Mouse (Mus musculus) cerebellum, adult 18-20 months (tissue): ENCODE measurements around the gene Cacna1h.

Experiments used
- DNase-seq, 2 experiments: peaks; one replicate each; pipeline ENCODE4 v3.0.0; 2021

Gene Cacna1h

DNA sequence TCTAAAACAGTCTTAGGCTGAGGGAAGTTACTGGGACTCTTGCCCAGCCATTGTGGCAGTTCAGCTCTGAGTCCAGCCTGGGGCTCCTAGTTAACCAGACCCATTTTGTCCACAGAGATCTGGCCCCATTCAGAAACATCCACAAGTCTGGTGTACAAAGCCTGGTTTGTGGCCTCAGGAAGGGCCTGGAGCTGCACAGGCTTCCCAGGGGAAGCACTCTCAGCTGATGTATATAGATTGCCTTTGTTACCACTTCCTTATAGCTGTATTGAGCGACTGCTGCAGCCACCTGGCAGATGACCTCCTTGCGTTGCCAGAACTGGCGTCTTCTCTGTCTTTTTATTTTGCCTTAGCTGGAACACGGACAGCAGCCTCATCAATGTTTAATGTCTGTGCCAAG lies 11.5 kb upstream of the Cacna1h start:
- DNase-seq, result no peak

DNA sequence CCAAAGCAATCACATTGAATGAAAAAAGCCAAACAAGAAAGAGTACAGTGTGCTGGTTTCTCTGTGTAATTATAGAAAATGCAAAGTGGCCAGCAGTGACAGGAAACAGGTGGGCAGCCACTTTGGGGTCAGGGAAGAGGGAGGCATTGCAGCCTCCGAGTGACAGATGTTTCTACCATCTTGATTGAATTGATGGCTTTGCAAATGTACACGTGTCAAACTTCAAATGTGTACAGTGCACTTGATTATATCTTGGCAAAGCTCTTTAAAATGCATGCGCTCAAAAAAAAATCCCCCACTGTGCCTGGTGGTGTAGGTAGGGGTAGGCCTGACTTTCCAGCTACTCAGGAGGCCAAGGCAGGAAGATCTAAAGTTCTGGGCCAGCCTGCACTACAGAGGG lies 9.3 kb upstream of the Cacna1h start:
- DNase-seq, result no peak

DNA sequence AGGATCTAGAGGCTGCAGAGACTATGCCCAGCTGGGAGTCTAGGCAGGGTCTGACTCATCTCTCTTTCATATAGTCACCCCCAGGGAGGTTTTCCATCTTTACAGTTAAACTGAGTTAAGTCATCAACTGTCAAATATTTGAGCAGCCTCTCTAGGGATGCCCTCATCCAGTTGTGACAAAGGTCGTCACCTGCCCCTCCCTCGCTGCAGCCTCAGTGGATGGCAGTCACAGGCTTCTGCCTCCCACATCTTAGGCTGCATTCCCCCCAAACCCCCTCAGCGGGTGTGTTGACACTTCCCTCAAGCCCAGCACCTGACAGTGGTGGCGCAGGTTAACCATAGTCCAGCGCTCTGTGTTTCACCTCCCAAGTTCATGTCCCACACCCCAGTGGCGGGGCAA lies 7.8 kb upstream of the Cacna1h start:
- DNase-seq, result no peak

DNA sequence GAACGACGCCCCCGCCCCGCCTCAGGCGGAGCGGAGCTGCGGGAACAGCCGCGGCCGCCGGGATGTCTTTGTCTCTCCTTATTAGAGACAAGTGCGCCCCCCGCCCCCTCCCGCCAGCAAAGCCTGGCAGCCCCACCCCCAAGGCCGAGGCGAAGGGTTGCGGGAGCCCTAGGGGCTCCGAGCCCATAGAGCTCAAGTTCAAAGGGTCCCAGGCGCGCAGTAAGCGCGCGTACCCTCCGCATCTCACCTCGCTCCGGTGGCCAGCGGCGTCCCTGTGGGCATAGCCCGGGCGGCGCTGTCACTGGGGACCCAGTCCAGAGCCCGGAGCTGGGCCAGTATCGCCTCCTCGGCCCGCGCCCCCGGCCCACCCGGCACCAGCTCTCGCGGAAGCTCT lies 363 bp downstream of the Cacna1h start:
- no peak for DNase-seq

DNA sequence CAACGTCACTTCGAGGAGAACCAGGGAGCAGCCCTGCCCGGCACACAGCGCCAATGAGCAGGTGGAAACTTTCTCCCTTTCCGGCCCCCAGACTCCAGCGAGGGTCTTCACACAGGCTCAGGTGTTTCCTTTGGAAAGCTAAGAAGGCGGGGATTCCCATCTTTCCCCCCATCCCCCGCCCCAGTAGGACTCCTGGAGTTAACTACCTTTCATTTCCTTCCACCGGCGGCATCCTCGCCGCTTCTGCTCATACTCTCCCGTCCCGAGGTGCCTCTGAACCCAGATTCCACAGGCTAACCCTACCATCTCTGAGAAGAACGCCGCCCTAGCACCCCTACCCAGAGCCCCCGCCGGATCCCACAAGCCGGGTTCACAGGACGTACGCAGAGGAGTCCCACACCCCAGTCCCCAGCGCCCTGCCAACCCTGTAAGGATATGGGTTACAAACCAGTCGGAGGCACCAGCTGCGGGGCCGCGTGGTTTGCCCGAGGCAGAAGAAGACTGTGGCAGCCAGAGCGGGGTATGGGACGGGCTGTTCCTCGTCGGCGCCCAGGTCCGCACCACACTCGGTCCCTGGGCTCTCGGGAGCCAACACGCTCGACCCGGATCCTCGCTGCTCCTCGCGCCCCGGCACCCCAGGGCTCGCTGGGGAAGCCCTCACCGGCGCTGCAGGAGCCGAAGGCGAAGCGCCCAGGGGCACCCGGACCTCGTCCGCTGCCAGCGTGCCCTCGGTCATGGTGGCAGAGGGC lies 976 bp downstream of the Cacna1h start:
- no peak for DNase-seq

DNA sequence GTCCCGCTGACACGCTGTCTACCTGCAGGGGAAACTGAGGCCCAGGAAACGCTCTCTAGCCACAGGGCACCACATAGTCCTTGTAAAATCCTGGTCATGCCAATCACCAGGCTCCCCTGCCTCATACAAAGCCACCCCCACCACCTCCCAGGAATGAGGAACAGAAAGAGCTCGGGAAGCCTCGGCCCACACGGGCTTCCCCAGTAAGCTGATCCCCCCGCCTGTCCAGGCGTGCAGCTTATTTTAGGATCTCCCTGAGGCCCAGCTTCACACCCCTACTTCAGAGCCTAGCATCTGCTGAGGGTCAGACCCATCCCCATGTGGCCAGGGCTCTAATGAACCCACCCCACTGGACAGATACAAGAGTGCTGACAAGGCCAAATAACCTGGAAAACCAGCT lies 3.0 kb downstream of the Cacna1h start:
- DNase-seq, result no peak

DNA sequence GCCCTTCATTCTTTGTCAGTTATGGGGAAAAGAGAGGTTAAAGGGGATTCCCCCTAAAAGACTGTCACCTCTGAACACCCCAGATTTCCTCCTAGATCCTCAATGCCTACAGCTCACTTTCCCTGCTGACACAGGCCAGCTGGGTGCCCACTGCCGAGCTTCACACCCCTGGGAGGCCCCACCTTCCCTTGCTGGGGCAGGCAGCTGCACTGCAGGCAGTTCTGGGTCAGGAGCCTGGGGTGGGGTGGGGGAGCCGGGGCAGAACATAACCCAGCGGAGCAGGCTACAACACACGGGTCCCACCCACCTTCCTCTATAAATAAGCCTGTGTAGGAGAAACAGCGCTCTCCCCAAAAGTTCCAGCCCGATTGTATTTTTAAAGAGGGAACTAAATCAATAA lies 3.7 kb downstream of the Cacna1h start:
- DNase-seq, result no peak

DNA sequence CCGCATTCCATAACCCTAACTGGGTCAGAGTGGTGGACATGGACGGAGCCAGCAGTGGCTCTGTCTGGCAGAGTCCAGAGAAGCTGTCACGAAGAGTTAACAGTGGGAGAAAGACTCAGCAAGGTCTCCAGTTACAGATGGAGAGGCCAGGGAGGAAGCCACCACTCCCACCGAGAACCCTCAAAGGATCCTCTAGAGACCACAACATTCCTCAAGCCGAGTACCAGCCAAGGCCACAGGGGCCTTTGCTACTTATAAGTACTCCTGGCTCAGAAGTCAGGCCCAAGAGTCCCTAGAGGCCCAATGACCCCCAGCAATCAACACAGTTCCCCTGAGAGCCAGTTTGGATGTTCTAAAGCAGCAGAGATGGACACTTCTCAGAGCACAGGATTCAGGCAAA lies 4.3 kb downstream of the Cacna1h start:
- no peak for DNase-seq

DNA sequence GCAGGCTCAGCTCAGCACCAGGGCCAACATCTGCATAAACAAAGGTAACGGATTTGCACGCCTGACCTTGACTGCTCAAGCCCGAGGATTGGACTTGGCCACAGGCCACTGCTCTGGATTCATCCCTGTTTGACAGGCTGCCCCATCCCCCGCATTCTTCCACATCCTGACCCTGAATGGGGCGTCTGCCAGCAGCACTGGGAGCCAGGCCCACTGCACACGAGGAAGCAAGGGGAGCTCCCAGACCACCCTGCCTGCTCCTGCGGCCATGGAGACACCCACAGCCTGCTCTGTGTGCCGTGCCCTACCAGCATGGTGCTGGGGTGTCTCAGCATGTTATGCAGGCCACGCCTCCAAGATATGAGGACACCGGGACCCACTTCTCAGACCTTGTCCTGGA lies 6.1 kb downstream of the Cacna1h start:
- peak; percentile 8 to 9 for DNase-seq

DNA sequence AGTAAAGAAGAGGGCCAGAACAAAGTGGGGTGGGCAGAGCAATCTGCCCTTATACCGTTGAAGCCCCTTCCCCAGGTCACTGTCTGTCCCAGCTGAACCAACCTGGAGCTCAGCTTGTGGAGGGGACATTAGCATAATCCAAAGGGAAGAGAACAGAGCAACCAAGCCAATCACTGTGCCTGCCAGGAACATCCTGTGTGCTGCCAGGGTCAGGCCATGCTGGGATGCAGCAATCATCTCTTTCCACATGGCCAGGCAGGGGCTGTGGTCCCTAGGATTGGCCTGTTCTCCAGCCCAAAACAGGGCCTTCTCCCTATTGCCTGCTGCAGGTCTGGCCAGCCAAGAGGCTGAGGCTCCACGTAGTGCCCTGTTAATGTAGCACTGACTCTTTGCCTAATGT lies 7.6 kb downstream of the Cacna1h start:
- DNase-seq, result no peak

DNA sequence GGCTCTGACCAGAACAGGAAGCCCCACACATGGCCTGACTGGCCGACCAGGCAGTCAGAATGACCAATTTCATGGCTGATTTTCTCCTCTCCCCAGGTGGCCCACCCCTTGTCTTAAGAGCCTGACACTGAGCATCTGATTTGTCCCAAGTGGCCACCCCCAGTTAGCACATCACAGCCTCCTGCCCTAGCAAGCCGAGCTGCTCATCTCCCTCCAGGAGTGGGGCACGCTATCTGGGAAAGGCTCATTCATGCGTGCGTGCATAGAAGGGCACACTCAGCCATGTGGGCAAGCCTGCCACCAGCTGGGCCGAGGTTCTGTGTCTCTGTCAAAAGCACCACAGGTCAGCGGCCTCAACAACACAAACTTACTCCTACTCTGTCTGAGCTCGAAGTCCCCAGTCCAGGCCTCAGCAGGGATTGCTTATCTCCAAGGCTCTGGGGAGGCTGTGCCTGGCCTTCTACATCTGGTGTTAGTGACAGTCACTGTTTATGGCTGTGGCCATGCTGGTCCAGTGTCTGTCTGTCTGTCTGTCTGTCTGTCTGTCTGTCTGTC lies 9.0 kb downstream of the Cacna1h start:
- DNase-seq, result no peak

DNA sequence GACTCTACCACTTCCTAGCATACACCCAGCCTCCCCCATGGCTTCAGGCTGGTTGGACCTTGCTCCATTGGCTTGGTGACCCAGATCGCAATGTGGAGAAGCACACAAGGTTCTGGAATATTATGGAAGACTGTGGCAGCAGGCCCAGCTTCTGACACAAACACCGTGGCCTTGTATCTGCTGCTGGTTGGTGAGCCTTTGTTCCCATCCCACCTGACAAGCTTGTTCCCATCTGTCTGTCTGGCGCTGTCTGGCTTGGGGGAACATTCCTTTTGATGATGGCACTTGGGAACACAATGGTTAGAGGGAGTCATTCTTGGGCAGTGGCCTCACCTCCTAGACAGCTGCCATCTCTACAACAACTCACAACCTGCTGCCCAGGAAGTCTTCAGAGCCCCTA lies 12.6 kb downstream of the Cacna1h start:
- no peak for DNase-seq

DNA sequence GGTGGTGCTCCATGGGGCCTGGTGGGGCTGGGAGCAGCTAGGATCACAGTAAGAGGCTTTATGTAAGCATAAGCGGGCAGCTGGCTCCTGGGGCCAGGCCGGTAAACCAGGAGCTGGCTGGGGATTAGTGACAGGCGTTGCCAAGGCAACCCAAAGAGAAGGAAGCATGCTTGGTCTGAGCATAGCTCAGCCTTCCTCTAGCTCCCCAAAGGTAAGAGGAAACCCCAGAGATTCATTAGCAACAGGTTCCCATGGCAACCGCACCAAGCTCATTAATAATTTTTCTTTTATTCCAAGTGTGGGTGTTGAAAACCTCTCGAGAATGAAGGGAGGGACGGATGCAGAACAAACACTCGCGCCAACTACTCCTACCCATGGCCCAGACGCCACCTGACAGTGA lies 14.7 kb downstream of the Cacna1h start:
- no peak for DNase-seq

DNA sequence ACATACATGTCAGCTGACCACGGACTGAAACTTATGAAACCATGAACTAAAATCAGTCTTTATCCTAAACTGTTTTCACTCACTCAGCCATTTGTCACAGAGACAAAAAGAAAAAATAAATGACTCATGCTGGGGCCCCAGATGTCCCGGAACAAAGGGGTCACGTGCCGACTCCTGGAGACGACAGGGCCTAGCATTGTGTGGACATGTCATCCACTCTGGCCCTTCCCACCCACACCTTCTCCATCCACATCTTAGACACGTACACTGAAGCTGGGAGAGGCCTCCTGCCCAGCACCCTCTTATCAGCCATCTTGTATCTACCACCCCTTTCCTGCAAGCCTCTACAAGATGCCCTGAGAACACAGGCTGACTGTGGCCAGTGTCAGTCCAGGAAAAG lies 15.6 kb downstream of the Cacna1h start:
- DNase-seq, result no peak

DNA sequence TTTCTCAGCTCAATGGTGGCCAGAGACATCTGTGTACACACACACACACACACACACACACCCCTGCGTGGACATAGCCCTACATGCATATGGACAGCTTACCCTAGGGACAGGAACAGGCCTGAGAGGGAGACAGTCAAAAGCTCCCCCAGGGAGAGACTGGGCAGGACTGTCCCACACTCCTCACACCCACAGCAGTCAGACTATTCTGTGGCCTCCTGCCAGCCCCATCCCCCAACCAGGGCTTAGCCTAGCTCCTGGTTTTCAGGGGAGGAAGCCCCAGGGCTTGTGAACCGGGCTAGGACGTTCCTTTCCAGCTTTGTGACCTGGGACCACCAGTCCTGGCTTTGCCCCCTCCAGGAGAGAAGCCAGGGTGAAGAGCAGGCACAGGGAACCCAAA lies 17.4 kb downstream of the Cacna1h start:
- DNase-seq, result no peak

DNA sequence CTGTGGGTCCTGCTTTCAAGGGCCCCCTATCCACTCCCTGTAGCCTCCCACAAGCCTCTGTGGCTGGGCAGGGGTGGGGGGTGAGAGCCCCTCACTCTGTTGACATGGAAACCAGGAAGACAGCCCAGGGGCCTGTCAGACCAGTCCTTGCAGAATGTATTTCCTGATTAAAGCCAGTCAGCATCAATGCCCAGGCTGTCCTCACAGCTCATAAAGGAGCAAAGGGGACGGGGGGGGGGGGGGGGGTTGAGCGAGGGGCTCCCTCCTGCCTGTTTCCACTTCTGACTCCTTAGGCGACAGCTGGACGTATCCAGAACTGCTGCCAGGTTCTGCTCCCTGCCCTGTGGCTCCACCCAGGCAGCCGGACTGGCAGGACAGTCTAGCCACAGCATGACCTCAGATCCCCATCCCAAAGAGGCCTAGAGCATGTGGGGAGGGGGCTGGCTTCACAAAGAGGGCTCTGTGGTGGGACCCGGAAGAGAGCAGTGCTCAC lies 18.1 kb downstream of the Cacna1h start:
- no peak for DNase-seq

DNA sequence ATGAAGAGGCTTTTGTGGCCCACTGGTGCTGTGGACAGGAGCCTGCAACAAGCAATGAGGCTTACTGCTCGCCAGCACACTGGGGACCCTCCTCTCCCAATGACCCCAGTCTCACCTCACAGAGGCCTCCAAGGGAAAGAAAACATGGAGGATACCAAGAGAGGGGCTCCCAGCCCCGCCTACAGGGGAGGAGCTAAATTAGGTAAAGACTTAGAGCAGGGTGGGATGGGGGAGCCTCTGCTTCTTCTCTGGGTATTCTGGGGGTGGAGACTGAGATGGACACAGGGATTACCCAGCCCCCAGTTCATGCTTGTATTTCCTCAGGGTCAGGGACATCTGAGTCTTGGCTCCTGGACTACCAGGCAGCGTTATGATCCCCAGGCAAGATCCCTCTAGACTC lies 18.7 kb downstream of the Cacna1h start:
- no peak for DNase-seq

DNA sequence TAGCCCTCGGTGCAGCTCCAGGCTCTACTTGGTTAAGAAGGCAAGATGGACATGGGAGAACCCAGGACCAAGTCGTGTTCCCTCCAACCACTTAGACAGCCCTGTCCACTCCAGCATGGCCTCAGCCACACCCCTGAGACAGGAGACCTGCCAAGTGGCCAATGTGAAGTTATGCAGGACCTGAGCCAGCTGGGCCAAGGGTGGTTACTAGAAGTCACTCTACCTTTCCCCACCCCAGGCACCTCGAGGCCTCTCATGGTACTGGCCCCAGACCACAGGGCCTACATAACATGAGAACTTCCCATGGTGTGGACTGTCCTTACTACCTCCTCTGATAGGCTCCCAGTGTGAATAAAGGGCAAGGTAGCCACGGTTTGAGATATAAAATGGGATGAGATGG lies 19.4 kb downstream of the Cacna1h start:
- no peak for DNase-seq

DNA sequence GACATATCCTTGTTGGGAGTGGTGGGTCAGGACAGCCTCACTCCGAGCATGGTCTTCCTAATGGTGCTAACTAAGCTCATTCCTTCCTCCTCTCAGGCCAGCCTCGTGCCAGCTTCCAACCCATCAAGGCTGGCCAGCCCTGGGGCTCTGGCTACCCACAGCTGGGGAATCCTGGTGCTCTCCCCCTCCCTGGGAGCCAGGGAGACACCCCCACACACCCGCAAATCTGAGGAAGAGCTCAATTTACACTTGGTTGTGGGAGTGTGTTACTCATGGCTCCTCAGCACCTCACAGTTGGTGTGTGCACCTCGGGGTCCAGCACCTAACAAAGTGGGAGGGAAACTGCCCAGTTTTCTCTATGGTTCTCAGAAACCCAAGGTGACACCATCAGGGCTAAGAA lies 22.3 kb downstream of the Cacna1h start:
- no peak for DNase-seq

DNA sequence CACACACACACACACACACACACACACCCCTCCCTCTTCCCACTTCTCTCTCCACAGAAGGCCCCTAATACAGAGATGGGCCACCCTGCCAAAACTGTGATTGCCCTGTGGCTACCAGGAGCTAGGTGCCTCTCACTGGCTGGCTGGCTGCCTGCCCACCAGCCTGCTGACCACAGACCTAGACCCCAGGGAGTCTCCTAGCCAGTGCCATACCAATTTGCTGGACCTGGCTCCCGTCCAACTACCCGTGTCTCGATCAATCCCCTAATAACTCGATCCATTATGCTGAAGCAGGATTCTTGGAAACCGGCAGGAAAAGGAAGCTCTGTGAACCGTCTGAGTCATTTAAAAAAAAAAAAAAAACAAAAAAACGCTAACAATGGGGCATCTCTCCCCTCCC lies 22.8 kb downstream of the Cacna1h start:
- no peak for DNase-seq

DNA sequence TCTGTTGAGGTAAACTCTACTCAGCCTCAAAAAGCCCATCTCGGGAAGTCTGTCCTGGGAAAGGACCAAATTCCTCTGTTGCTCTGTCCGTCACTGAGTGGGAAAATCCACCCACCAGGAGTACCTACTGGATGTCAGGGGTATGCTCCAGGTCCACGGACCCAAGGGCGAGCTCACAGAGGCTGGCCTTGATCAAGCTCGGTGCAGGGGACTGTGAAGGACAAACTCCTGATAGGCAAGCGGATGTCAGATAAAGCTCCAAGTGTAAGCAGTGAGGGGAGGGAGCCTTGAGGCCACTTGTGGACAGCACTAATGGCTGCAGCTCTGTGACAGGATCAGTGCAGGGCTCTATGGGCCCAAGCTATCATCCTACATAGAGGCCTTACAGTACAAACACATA lies 23.4 kb downstream of the Cacna1h start:
- DNase-seq, result no peak

DNA sequence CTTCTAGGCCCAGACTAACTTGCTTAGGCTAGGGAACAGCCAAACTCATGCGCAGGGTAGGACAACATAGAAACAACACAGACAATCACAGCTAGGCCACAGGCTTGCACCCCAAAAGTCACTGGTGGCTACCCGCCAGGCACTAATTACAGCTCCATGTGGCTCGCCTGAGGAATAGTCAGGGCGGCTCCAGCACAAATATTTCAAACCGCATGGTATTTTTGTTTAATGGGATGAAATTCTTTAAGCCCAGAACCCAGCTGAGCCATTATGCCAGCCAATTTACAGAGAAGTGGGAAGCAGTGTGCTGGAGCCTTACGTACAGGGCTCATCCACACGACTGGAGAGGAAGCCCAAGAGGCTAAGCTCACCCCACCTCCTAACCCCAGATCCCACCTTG lies 24.0 kb downstream of the Cacna1h start:
- DNase-seq, result no peak

DNA sequence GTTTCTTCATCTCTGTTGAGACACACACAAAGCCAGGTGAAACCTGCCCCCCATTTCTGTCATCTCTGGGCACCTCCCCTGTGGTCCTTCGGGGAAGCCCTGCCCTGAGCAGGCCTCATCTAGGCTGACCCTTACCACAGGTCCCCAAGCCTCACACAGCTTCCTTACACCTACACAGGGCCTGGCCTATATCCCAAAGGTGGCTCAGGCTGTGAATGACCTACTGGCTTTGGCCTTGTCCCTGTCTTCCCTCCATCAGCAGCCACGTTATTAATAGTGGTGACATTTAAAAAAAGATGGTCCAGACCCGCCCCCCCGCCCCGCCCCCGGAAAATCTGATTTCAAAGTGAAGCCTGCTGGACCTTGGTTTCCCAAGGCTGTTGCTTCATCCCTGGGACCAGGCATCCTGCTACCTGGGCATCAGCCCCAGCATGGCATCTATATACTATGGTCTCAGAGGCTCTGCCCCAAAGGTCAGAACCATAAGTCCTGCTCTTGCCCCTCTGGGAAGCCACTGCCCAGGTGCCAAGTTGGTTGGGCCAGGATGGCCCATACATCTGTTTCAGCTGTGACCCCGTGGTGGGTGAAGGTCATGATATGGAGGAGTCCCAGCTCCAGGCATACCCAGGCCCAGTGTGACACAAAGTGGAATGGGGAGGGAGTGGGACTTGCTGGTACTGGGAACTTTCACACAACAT lies 25.1 kb downstream of the Cacna1h start:
- DNase-seq, result no peak

DNA sequence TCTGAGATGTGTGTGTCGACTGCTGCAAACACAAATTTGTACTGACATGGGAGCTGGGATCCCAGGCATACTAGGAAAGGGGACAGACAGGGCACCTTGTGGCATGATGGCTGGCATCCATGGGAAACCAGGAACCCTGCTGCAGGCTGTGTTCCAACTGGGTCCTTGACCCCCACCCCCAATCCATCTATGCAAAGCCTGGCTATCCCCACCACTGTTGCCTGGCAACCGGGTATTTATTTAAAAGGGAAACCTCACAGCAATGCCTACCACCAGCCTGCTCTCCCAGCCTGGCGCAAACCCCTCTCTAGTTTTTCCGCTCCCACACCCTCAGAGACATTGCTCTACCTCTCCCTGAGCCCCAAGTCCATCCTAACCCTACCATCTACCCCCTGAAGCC lies 26.2 kb downstream of the Cacna1h start:
- no peak for DNase-seq
